Mouse (Mus musculus): Measurements from ENCODE around the gene Tbc1d4. TPM values are rescaled to one million over a fixed set of nuclear protein-coding genes. Genes with fewer than 3 reads are reported as not detected.
A peak's percentile ranks its signal among the peaks of the same experiment; 100 is the strongest.

Gene Tbc1d4
- total RNA-seq, 2 experiments from 2014 or later: 6.1 to 12.0 TPM

- no peak for DNase-seq (ENCODE audit: low spot score in 2 of 2)
- intact Hi-C loops (cut with DNase I): no loop called here
These were observed 67.8 kb downstream of the Tbc1d4 start for GRCm38 (mm10) chr14:101541141-101541540.

DNA sequence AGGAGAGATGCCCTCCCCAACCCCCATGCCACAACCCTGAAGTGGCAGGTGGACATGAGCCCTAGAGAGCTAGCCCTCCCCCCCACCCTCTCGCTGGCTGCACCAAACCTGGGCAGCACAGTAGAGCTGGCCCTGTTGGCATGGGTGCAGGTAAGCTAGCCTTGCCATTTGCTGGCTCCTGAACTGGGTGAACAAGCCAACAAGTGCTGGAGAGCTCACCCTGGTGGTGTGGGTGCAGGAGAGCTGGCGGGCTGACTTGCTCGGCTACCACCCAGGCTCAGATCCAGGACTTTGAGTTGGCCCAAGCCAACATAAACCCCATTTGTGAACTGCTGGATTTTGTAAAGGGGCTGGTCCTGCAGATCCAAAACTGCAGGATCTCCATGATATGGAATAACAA, 68.5 kb downstream of the Tbc1d4 start:
- DNase-seq (ENCODE audit: low spot score in 2 of 2): no peak
- intact Hi-C loops (cut with DNase I): no loop called here

DNA sequence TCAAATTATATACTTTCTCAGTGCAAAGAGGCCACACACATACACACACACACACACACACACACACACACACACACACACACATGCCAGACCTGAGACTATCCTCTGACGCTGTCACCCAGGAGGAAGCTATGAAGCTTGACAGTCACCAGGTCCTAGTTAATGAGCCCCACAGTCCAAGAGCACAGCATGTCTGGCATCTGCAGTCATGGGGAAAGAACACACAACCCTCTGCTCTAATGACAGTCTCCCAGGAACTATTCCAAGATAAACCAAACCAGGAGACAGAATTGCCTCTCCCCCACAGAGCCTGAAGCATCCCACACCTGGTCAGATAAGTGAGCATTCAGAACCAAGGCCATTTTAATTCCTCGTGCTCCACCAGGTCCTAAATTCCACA, 71.1 kb downstream of the Tbc1d4 start:
- intact Hi-C loops (cut with DNase I): no loop called here
- no peak for DNase-seq (ENCODE audit: low spot score in 2 of 2)

GRCm38 (mm10) chr14:101537413-101537812, 71.6 kb downstream of the Tbc1d4 start:
- no peak for DNase-seq (ENCODE audit: low spot score in 2 of 2)
- intact Hi-C loops (cut with DNase I): no loop called here

DNA sequence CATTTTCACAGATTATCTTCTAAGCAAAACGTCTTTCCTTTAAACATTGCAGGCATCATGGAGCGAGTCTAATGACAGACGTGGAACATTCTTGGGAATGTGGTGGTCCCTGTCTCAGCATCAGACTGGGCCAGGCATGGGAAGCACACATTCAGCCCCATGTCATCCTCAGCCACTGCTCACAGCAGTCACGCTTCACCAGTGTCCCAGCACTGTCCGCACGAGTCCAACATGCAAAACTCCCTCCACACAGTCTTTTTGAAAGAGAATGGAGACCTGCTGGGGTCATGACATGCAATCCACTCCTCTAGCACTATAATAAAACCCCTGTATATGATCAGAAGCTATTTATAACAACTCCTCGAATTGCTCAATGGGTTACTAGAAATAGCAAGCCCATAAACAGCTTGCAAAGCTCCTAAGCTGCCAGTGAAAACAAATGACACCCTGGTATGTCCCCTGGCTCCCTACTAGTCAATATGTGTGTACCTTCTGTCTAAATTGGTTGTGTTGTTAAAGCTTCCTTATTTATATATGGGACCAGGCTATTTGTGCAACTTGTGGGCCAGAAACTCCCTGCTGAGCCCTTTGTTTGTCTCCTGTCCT, 76.8 kb downstream of the Tbc1d4 start:
- no peak for DNase-seq (ENCODE audit: low spot score in 2 of 2)
- intact Hi-C loops (cut with DNase I): no loop called here

DNA sequence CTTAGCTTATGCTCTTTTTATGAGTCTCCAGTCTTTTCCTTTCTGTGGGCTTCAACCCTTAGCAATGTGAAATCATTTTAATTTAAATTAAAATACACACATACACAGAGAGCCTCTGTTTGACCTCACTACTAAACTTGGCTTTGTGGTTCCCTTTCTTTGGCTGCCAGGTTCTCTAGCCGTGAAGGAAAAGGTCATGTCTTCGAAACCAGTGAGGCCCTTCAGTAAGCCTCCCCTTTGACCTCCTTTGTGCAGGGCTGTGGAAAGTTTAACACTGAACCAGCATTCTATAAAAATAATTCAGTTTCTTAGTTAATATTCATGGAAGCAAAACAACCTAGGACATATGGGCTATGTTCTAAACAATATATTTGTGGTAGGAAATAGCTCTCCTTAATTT, 78.5 kb downstream of the Tbc1d4 start:
- intact Hi-C loops (cut with DNase I): no loop called here
- no peak for DNase-seq (ENCODE audit: low spot score in 2 of 2)

- DNase-seq (ENCODE audit: low spot score in 2 of 2): no peak
- intact Hi-C loops (cut with DNase I): no loop called here
These were observed 79.8 kb downstream of the Tbc1d4 start for GRCm38 (mm10) chr14:101529194-101529593.

GRCm38 (mm10) chr14:101527420-101527996, 81.5 kb downstream of the Tbc1d4 start:
- intact Hi-C loops (cut with DNase I): no loop called here
- no peak for DNase-seq (ENCODE audit: low spot score in 2 of 2)

DNA sequence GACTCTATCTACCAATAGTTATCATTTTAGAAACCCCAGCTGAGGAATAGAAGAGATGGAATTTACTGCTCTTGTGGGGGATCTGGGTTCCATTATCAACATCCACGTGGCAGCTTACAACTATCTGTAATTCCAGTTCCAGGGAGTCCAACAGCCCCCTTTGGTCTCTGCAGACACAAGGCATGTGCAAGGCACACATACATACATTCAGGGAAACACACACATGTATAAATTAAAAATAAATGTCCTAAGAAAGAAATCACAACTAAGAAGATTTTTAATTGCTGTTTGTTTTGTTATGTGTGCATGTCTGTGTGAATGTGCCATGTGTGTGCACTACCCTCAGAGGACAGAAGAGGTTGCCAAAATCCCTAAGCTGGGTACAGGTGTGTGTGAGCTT, 82.5 kb downstream of the Tbc1d4 start:
- intact Hi-C loops (cut with DNase I): no loop called here
- DNase-seq (ENCODE audit: low spot score in 2 of 2): no peak

DNA sequence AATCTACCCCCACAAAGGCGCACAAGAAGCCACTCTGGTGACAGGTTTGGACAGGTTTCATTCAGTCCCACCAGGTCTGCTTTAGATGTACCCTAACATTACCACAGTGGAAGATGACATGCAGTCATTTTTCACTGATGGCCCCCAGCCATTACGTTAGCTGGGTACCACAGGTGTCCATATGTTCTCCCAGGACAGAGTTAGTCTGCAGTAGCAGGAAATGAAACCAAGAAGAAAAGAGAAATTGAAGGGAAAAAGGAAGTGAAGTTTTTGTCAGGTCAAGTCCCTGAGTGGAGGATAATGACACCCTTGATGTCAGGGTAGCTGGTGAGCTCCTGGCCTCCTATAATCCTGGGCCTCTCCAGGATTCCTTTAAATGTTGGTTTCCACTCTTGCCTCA, 89.0 kb downstream of the Tbc1d4 start:
- intact Hi-C loops (cut with DNase I): loop anchor here (5.0 to 10.0 kb wide), 2 partner anchors 87 to 205 kb away; partner anchors contain the start of genes Gm9922, Lmo7 and Tbc1d4
- no peak for DNase-seq (ENCODE audit: low spot score in 2 of 2)

GRCm38 (mm10) chr14:101518259-101518658, 90.7 kb downstream of the Tbc1d4 start:
- intact Hi-C loops (cut with DNase I): loop anchor here (5.0 to 10.0 kb wide), 2 partner anchors 89 to 207 kb away; partner anchors contain the start of genes Gm9922, Lmo7 and Tbc1d4
- DNase-seq (ENCODE audit: low spot score in 2 of 2): no peak

DNA sequence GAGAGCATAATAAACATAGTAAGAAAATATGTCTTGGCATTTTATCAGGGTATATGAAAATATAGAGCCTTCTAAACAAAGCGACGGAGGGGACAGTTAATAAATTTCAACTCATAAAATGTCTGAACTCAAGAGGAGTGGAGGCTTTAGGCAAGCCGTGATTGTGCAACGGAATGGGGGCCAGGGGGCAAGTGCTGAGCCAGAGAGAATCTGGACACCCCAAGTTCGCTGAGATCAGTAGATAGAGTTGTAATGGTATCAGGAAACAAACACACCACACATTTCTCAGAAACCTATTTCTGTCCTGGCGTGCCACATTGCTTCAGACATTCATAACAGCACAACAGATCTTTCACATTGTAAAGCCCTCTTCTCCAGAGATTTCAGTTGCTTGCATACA, 91.2 kb downstream of the Tbc1d4 start:
- DNase-seq (ENCODE audit: low spot score in 2 of 2): no peak
- intact Hi-C loops (cut with DNase I): loop anchor here (5.0 to 10.0 kb wide), 2 partner anchors 90 to 207 kb away; partner anchors contain the start of genes Gm9922, Lmo7 and Tbc1d4

GRCm38 (mm10) chr14:101517341-101517740, 91.7 kb downstream of the Tbc1d4 start:
- intact Hi-C loops (cut with DNase I): loop anchor here (5.0 to 10.0 kb wide), 2 partner anchors 90 to 207 kb away; partner anchors contain the start of genes Gm9922, Lmo7 and Tbc1d4

GRCm38 (mm10) chr14:101516864-101517263, 92.1 kb downstream of the Tbc1d4 start:
- intact Hi-C loops (cut with DNase I): loop anchor here (5.0 to 10.0 kb wide), 2 partner anchors 90 to 208 kb away; partner anchors contain the start of genes Gm9922, Lmo7 and Tbc1d4
- DNase-seq (ENCODE audit: low spot score in 2 of 2): no peak

More at GRCm38 (mm10) chr14:101517341-101517740, 91.7 kb downstream of the Tbc1d4 start:
- no peak for DNase-seq (ENCODE audit: low spot score in 2 of 2)

DNA sequence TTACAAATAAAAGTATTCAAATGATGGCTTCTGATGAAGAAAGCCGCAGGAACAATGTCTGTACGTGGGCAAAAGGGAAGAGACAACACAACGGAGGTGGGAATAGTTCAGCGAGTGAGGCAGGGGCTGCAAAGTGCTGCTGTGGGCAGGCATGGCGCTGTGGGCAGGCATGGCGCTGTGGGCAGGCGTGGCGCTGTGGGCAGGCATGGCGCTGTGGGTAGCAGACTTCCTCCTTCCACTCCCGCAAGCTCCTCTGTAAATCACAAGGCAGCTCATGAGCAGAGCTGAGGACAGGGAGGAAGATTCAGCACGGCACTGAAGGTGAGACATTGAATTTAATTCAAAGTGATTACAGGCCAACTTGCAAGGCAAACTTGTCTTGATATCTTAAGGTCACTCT, 93.0 kb downstream of the Tbc1d4 start:
- intact Hi-C loops (cut with DNase I): loop anchor here (5.0 to 10.0 kb wide), 2 partner anchors 91 to 209 kb away; partner anchors contain the start of genes Gm9922, Lmo7 and Tbc1d4
- DNase-seq (ENCODE audit: low spot score in 2 of 2): no peak

GRCm38 (mm10) chr14:101515271-101515670, 93.7 kb downstream of the Tbc1d4 start:
- intact Hi-C loops (cut with DNase I): loop anchor here (5.0 to 10.0 kb wide), 2 partner anchors 92 to 210 kb away; partner anchors contain the start of genes Gm9922, Lmo7 and Tbc1d4

GRCm38 (mm10) chr14:101514557-101514971, 94.4 kb downstream of the Tbc1d4 start:
- intact Hi-C loops (cut with DNase I): loop anchor here (5.0 to 10.0 kb wide), 2 partner anchors 138 to 210 kb away; partner anchors contain the start of genes Gm9922, Lmo7 and Uchl3
- DNase-seq (ENCODE audit: low spot score in 2 of 2): no peak

More at GRCm38 (mm10) chr14:101515271-101515670, 93.7 kb downstream of the Tbc1d4 start:
- DNase-seq (ENCODE audit: low spot score in 2 of 2): no peak

- intact Hi-C loops (cut with DNase I): loop anchor here (5.0 to 10.0 kb wide), 2 partner anchors 139 to 212 kb away; partner anchors contain the start of genes Gm9922, Lmo7 and Uchl3
- DNase-seq (ENCODE audit: low spot score in 2 of 2): no peak
These were observed 95.8 kb downstream of the Tbc1d4 start for GRCm38 (mm10) chr14:101513163-101513562.

DNA sequence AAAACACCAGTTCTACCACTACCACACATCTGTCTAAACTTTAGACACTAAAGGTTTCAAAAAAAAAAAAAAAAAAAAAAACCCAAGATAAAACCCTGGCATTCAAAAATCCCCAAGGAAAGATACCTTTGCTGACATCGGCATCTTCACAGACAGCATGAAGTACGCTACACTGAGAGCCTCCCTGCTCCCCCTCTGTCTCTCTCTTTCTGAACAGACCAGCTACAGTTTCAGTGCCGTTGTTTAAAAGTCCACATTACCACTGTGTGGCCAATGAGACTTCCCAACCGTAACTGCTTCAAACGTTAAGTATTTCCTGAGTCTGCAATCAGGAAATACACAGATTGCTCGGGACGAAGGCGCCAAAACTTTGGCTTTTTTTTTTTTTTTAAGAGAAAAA, 97.6 kb downstream of the Tbc1d4 start:
- no peak for DNase-seq (ENCODE audit: low spot score in 2 of 2)
- intact Hi-C loops (cut with DNase I): loop anchor here (5.0 to 10.0 kb wide), 2 partner anchors 141 to 213 kb away; partner anchors contain the start of genes Gm9922, Lmo7 and Uchl3

DNA sequence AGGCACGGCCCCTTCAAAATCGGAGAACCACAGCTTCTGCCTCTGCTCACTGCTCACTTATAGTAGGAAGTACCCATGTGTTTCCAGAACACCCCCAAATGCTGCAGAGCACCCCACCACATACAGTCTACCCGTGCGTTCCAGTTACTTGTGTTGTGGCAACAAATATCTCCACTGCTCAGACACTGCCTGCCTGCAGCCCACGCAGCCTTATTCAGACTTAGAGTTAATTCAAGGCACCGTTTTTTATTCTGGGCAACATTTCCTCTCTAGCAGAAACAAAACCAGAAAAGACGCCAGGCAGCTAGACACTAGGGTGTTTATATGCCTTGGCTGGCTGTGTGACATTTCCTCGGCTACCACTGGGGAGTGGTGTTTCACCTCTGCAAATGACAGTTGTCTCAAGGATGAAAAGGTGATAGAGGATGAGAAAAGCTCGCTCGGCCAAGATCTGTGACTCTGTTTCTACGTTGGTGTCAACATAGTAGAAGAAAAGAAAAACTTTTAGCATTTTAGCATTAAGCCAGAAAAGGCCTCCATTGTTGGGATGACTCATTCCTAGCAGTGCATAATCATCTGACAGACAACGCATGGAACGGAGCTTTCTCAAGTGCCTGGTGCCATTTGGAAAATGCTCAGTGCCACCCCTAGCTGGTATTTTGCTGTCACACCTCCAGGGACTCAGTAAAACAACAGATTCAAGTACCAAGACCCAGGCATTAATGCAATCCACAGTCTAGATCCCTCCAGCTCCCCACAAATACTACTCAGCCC, 98.3 kb downstream of the Tbc1d4 start:
- peak; percentile 52 to 60 for DNase-seq (ENCODE audit: low spot score in 2 of 2)
- intact Hi-C loops (cut with DNase I): loop anchor here (5.0 to 10.0 kb wide), 2 partner anchors 142 to 214 kb away; partner anchors contain the start of genes Gm9922, Lmo7 and Uchl3
